ENCODE assay signal across 12 mouse cellular contexts in the genomic region with DNA sequence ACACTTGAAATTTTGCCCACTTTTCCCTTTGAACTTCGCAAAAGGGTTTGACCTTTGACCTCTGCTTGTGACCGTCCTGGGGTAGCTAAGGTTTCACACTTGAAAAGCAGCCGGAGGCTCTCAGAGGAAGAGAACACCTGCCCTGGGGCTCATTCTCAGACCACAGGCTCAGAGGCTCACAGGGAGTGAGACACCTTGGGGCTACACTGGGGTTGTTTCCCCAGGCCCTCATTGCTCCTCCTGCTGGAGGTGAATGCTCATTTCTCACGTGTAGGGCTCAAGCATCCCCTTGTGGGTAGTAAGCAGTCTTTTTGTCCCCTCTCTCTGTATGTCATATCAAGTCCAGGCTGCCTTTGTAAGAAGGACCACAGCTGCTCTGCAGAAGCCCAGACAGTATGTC. TPM values are rescaled to one million over a fixed set of nuclear protein-coding genes. Genes with fewer than 3 reads are reported as not detected.
DNase-seq lines count a peak whose midpoint lies in the region; ATAC-seq and TF ChIP-seq lines count a peak whose summit lies in the region.
"Had no signal": no experiment of that assay in that cellular context is flagged by ENCODE, and none has a peak within 500 bp of the region (broad histone marks: within the 10 kb centered on the region; RNA-seq: fewer than 3 reads in every experiment).

No protein-coding gene starts in this region.

- H3K27me3 ChIP-seq in kidney, adult 2 months (replicated peaks; ENCODE audit: control insufficient read depth, insufficient read depth, low read length): no peaks in the 10 kb centered on the region
- peaks cover 3% of the 10 kb centered on the region; the same call in 1 of the 2 replicates for H3K27me3 ChIP-seq in neural tube, embryonic 11.5 days (ENCODE audit: control insufficient read depth, insufficient read depth, low read length)
- no peaks in the 10 kb centered on the region for H3K27me3 ChIP-seq in splenic B cell, adult 2 months (ENCODE audit: control insufficient read depth, insufficient read depth, low read length, poor library complexity, severe bottlenecking)
- H3K27me3 ChIP-seq: Patski had no signal

- H3K4me1 ChIP-seq in kidney, adult 2 months (ENCODE audit: control insufficient read depth, insufficient read depth, low read length): 0 out of 2 replicates have a peak, but pooled peaks cover 5% of the 10 kb centered on the region
- H3K4me1 ChIP-seq in neural tube, embryonic 11.5 days (ENCODE audit: control insufficient read depth, insufficient read depth, low read length): 0 out of 2 replicates have a peak, but pooled peaks cover 3% of the 10 kb centered on the region

- no peaks in the 10 kb centered on the region for H3K36me3 ChIP-seq in kidney, adult 2 months (ENCODE audit: control insufficient read depth, insufficient read depth, low read length)
- no peaks in the 10 kb centered on the region for H3K36me3 ChIP-seq in neural tube, embryonic 11.5 days (ENCODE audit: control insufficient read depth, insufficient read depth, low read length)
- H3K36me3 ChIP-seq in splenic B cell, adult 2 months (ENCODE audit: control insufficient read depth, insufficient read depth, low read length, poor library complexity, severe bottlenecking): no peaks in the 10 kb centered on the region
- H3K36me3 ChIP-seq: neural tube, embryonic 15.5 days had no signal

- TF ChIP-seq POLR2A in kidney, adult 2 months (IDR thresholded peaks at IDR 0.05; ENCODE audit: low read depth, low read length): no peak
- no peak for TF ChIP-seq POLR2A in brain, embryonic 14.5 days (IDR thresholded peaks at IDR 0.05; ENCODE audit: borderline replicate concordance, extremely low read depth, insufficient read depth, insufficient read length, poor library complexity, severe bottlenecking)

- H3K4me3 ChIP-seq in kidney, adult 2 months (ENCODE audit: insufficient read depth, low read depth, low read length): no peak overlapping the region
- no peak overlapping the region for H3K4me3 ChIP-seq in neural tube, embryonic 11.5 days (ENCODE audit: low read depth, low read length)
- H3K4me3 ChIP-seq: neural tube, embryonic 15.5 days had no signal

- H3K9ac ChIP-seq in neural tube, embryonic 11.5 days (ENCODE audit: low read length): no peak overlapping the region
- H3K9ac ChIP-seq: neural tube, embryonic 15.5 days had no signal

- H3K9me3 ChIP-seq in neural tube, embryonic 11.5 days (ENCODE audit: control insufficient read depth, low read length): no peaks in the 10 kb centered on the region
- H3K9me3 ChIP-seq: neural tube, embryonic 15.5 days had no signal

- WGBS in kidney, adult 2 months: 28% methylated on average over 4 of the region's 4 CpGs
- 8% methylated on average over 4 of the region's 4 CpGs for WGBS in neural tube, embryonic 11.5 days

- DNase-seq in kidney, adult 2 months: peak; percentile 42
- DNase-seq in kidney, adult 18-20 months: no peak
- DNase-seq in neural tube, embryonic 11.5 days (ENCODE audit: low spot score): peak; percentile 26
- DNase-seq in neural tube, embryonic 10.5 days (ENCODE audit: extremely low spot score, low spot score): no peak
- no peak for DNase-seq in brain, embryonic 14.5 days (ENCODE audit: low read depth)
- DNase-seq in splenic B cell, adult 2 months (ENCODE audit: low read depth, low spot score): peak; percentile 11
- DNase-seq in urinary bladder, postnatal 10 days (ENCODE audit: low spot score): no peak
- no peak for DNase-seq in thymus, postnatal 25 days
- DNase-seq: cerebellum, adult 2 months; spleen, adult 18-20 months had no signal

- no peak overlapping the region for H3K27ac ChIP-seq in kidney, adult 2 months (ENCODE audit: insufficient read depth, low read depth, low read length)
- H3K27ac ChIP-seq in neural tube, embryonic 11.5 days (ENCODE audit: low read depth, low read length): no peak overlapping the region
- H3K27ac ChIP-seq: neural tube, embryonic 15.5 days had no signal

- no peak overlapping the region for H3K4me2 ChIP-seq in neural tube, embryonic 11.5 days (ENCODE audit: low read depth)
- H3K4me2 ChIP-seq: neural tube, embryonic 15.5 days had no signal

- TF ChIP-seq CTCF in kidney, adult 2 months (conservative IDR thresholded peaks at IDR 0.05; ENCODE audit: insufficient read depth, insufficient read length, low read depth, low read length): peak; percentile 25; the same call in 1 of the 2 replicates
- 0 out of 2 replicates have a peak, but pooled peaks have one; percentile 8 for TF ChIP-seq CTCF in brain, embryonic 14.5 days (IDR thresholded peaks at IDR 0.05; ENCODE audit: borderline replicate concordance, extremely low read depth, insufficient read depth, insufficient read length)

- no peak for ATAC-seq in neural tube, embryonic 11.5 days (ENCODE audit: insufficient read depth, low FRiP score, low TSS enrichment)
- ATAC-seq: Patski had no signal

RNA-seq across cellular contexts. Expression of gene Pmp22, which starts 4.5 kb away (rescaled TPM):
- 31.1 and 32.5 TPM in 2 replicates for polyA plus RNA-seq in kidney, adult 2 months (2012; rRNA removed)
- polyA plus RNA-seq in neural tube, embryonic 11.5 days (2014; fragmentation: Nextera tagmentation; extraction: Ambion mirVana): 34.1 and 36.6 TPM in 2 replicates
- 7.3 and 21.8 TPM in 2 replicates for polyA plus RNA-seq in brain, embryonic 14.5 days (2012; rRNA removed)

Comparison
In these comparisons a context has a peak if more than half of its experiments do, and no peak if none do; other contexts are left out.
1. DNase-seq: peak in kidney, adult 2 months (single experiment), neural tube, embryonic 11.5 days (single experiment) and splenic B cell, adult 2 months (single experiment); none in kidney, adult 18-20 months (single experiment), neural tube, embryonic 10.5 days (single experiment), brain, embryonic 14.5 days (single experiment), urinary bladder, postnatal 10 days (single experiment) and thymus, postnatal 25 days (single experiment).